Mouse (Mus musculus): Measurements from ENCODE around the gene Rfc4. TPM values are rescaled to one million over a fixed set of nuclear protein-coding genes. Genes with fewer than 3 reads are reported as not detected.
A peak's percentile ranks its signal among the peaks of the same experiment; 100 is the strongest.
"Not testable (repeated sequence)": the region's sequence is repeated elsewhere in the genome, so short reads cannot be mapped to it uniquely, and the experiment has no call there.

Rfc4 gene
- total RNA-seq, 2 experiments from 2014 or later, result 7.6 to 7.9 TPM

DNA sequence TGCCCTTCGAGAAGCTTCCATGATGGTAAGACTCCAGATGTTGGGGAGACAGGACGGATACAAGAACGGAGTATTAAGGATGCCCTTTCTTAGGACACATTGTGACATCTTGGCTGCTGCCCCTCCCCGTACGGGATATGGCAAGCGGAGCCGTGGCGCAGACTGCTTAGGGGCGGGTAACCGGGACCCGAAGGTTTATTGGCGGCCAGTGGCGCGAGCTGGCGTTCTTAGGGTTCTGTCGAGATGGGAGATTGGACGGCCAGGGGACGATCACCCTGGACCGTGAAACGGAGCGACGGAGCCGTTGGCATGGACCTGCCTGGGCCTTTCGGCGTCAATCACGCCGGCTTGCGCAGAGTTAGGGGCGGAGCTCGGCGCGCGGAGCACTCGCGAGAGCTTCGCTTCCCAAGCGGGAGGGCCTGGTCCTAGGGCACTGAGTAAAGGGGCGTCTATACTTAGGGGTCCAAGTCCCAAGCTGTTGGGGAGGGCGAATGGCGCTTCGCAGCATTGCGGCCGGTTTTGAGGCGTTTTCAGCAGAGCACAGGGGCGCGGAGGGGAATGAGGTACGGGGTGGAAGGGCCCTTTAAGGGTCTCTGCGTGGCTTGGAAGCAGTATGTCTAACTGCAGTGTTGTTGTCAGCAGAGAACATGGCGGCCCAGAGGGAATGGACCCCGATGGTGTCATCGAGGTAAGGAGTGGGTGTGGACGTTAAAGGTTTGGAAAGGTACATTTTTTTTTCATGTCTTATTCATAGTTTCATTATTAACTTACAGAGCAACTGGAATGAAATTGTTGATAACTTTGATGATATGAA, 19.4 kb downstream of the Rfc4 start:
- peak overlapping the region; percentile 75 for H3K4me3 ChIP-seq
- no peak for TF ChIP-seq CTCF (IDR thresholded peaks at IDR 0.05)
- peak overlapping the region; percentile 99 for H3K27ac ChIP-seq
- intact Hi-C loops (cut with DNase I), result loop anchor here (1.0 to 5.0 kb wide), 2 partner anchors 20 to 251 kb away; partner anchors contain the start of genes Dnajb11 and Tbccd1
- peak; percentile 91 for DNase-seq

DNA sequence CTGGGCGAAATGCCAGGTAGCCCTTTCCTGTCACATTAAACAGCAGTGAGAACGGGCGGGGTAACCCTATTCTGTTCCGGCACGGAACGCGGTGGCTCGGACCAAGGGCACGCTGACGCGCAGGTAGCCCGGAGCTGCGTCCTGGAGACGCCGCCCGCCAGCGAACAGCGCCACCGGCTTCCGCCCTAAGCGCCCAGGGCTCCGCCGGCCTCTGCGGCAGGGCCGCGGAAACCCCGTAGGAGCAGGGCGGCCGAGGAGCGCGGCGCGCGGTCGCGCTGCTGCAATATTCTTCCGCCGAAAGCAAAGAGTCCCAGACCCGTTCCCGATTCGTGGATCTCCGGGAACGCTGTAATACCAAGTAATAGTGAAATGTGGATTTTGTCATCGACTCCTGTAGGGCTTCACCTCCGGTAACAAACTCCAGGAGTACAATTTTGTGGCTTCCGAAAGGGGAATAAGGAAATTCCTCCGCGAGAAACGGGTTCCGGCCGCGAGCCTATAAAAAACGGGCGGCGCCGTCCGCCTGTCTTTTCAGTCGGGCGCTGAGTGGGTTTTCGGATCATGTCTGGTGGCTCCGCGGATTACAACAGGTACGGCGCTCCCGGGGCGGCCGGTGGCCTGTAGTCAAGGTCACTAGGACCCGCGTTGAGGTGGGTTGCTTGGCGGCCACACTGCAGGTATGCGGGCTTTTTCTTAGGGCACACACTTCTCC, 20.1 kb downstream of the Rfc4 start, which contains the start of gene Eif4a2:
Gene Eif4a2 (plus strand): TSS at position 214 of the 712 bp plus-strand sequence.
- peak within 1 kb of the TSS; percentile 99 for H3K27ac ChIP-seq
- intact Hi-C loops (cut with DNase I), result loop anchor here (1.0 to 5.0 kb wide), 2 partner anchors 21 to 250 kb away; partner anchors contain the start of genes Dnajb11 and Tbccd1
- TF ChIP-seq CTCF (IDR thresholded peaks at IDR 0.05), result peak; percentile 47
- peak; percentile 97 for DNase-seq
- peak within 1 kb of the TSS; percentile 75 for H3K4me3 ChIP-seq

DNA sequence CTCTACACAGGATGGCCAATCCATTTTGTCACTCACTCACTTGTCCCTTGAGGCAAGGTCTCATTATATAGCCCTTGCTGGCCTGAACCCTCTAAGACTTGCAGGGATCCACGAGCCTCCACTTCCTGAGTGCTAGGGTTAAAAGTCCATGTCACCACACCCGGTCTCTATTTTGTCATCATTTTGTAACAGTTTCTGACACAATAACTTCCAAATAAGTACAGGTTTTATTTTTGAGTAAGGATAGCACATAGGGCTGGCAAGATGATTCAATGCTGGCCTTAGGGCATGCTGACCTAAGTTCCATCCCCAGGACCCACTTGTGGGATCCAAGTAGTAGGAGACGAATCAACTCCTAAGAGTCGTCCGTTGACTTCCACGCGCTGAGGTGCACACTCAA, 21.4 kb downstream of the Rfc4 start:
- intact Hi-C loops (cut with DNase I), result loop anchor here (5.0 kb wide), 1 partner anchor 249 kb away; the partner anchor contains the start of genes Dnajb11 and Tbccd1
- TF ChIP-seq CTCF (IDR thresholded peaks at IDR 0.05), result no peak
- no peak overlapping the region for H3K27ac ChIP-seq
- no peak overlapping the region for H3K4me3 ChIP-seq
- DNase-seq, result no peak

DNA sequence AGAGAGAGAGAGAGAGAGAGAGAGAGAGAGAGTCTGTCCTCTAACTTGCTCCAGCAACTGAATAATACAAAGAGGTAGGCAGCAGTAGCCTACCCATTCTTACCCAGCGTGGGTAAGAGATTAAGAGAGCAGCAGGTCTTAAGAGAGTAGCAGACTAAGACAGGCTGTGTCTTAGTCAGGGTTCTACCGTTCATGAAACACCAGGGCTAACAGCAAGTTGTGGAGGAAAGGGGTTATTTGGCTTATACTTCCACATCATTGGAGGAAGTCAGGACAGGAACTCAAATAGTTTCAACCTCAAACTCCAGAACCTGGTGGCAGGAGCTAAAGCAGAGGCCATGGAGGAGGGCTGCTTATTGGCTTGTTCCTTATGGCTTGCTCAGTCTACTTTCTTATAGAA, 23.7 kb downstream of the Rfc4 start:
- DNase-seq, result no peak
- H3K27ac ChIP-seq, result no peak overlapping the region
- H3K4me3 ChIP-seq, result no peak overlapping the region
- intact Hi-C loops (cut with DNase I), result no loop called here
- no peak for TF ChIP-seq CTCF (IDR thresholded peaks at IDR 0.05)

DNA sequence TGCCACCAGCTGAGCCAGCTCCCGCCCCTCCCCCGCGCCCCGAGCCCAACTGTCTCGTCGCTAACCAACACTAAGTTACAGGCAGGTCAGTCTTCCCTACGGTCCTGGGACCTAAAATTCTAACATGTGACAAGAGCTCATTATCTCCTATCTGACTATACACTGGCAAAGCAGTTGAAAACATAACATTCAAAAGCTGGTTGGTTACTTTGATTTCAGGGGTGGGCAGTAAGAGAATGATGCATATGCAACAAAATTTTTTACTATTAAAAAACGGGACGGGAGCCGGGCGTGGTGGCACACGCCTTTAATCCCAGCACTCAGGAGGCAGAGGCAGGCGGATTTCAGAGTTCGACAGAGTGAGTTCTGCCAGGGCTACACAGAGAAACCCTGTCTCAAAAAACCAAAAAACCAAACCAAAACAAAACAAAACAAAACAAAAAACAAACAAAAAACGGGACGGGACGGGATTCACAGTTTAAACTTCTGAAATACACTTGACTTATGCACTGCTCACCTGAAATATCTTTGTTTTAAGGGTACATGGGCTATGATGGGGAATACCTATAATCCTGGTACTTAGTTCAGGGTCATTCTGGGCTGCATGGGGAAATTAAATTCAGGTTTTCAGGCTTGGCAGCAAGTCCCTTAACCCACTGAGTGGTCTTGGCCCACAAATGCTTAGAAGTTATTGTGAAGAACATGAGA, 24.3 kb downstream of the Rfc4 start:
- no peak for DNase-seq
- TF ChIP-seq CTCF (IDR thresholded peaks at IDR 0.05), result no peak
- Histone ChIP-seq H3K4me3 (no peak overlapping the region), H3K27ac (no peak overlapping the region)
- intact Hi-C loops (cut with DNase I), result no loop called here

DNA sequence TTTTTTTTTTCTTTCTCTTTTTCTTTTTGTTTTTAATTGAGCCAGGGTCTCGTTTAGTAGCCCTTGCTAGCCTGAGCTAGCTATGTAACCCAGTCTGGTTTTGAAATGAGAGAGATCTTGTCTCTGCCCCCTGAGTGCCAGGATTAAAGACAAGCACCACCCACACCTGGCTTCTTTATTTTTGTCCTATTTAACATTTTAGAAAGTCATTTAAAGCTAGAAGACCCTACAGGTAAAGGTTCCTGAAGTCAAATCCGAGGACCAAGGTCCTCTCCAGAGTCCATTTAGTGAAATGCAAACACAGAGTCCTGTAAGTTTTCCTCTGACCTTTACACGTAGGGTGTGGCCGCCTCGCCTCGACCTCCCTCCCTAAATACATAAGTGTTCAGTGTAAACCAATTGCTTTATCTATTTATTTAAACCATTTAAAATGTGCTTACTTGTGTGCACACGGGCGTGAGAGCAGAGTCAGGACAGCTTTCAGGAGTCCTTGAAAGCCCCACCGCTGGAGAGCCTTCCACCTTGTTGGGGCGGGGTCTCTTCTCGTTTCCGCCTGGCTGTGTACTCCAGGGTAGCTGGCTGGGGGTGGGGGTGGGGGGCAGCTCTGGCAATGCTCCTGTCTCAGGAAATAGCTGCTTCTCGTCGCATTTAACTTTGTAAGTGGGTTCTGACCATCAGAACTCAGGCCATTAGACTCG, 25.0 kb downstream of the Rfc4 start:
- Histone ChIP-seq H3K4me3 (no peak overlapping the region), H3K27ac (no peak overlapping the region)
- no peak for TF ChIP-seq CTCF (IDR thresholded peaks at IDR 0.05)
- intact Hi-C loops (cut with DNase I), result no loop called here
- DNase-seq, result no peak

DNA sequence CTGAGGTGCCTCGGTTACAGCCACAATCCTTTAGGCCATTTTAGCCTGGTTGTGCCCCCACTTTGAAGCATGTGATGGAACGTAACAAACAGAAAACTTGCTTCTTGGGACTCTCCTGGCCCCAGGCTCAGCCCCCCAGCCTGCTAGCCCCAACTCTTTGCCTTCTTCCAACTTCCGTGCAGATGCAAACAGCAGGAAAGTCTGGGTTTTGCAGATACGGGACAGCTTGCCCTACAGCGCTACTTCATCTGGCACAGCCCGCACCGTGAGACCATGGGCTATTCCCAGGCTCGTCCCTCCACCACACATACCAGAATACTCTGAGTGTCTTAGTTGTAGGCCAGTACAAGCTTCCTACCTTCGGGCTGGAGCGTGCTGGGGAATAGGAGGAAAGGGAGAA, 26.9 kb downstream of the Rfc4 start:
- no peak for DNase-seq
- TF ChIP-seq CTCF (IDR thresholded peaks at IDR 0.05), result no peak
- intact Hi-C loops (cut with DNase I), result no loop called here
- Histone ChIP-seq H3K4me3 (peak overlapping the region; percentile 43; the same call in 1 of the 2 replicates), H3K27ac (no peak overlapping the region)

DNA sequence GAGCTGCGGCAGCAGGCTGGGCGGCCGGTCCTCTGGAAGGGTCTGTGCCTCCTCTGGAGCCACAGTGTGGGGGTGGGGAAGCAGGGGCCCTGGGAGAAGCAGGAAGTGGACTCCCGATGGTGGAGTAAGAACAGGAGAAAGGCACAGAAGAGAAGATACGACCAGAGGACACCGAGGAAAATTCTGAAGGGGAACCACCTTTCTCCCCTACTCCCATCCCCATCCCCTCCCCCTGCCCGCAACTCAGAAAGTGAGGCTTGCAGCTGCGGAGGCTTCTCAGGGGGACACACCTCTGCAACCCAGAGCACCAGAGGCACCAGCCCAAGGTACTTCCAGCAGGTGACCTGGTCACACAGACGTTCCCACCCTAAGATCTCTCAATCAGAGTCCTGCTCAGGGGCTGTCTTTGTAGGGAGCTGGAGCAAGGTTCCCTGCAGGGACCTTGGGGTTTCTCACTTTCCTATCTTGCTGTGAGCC, 27.4 kb downstream of the Rfc4 start:
- no peak for TF ChIP-seq CTCF (IDR thresholded peaks at IDR 0.05)
- DNase-seq, result no peak
- intact Hi-C loops (cut with DNase I), result no loop called here
- Histone ChIP-seq H3K27ac (no peak overlapping the region), H3K4me3 (peak overlapping the region; percentile 43)

DNA sequence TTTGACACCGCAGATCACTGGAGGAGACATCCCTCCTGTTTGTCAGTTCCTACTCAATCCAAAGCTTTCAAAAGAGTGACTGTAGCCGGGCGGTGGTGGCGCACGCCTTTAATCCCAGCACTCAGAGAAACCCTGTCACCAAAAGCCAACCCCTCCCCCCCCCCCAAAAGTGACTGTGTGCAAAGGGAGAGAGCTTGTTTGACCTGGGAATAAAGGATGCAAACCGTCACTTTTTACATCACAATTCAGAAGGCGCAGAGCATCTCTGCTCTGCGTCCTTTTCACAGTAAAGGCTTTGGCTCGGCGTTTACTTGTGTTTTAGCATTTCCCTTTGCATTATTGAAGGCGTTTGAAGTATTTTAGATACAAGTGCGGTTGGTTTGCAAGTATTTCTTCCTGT, 27.9 kb downstream of the Rfc4 start:
- no peak for DNase-seq
- no peak for TF ChIP-seq CTCF (IDR thresholded peaks at IDR 0.05)
- intact Hi-C loops (cut with DNase I), result no loop called here
- Histone ChIP-seq H3K27ac (no peak overlapping the region), H3K4me3 (peak overlapping the region; percentile 43)

DNA sequence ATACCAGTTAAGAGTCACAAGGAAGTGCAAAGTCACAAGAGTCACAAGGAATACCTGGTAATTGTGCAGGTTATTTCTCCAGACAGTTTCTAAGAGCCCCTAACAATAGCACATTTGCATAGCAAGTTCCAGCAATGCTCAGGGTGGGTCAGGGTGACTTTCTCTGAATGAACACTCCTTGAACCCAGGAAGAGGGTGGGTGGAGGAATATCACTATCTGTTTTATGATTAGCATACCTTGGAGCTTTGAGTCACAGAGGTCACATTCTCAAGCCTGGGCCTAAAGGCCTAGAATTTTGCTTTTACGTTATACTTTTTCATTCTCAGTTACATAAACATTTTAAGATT, 29.5 kb downstream of the Rfc4 start:
- H3K27ac ChIP-seq; intact Hi-C loops (cut with DNase I); DNase-seq; H3K4me3 ChIP-seq: not testable (repeated sequence)

DNA sequence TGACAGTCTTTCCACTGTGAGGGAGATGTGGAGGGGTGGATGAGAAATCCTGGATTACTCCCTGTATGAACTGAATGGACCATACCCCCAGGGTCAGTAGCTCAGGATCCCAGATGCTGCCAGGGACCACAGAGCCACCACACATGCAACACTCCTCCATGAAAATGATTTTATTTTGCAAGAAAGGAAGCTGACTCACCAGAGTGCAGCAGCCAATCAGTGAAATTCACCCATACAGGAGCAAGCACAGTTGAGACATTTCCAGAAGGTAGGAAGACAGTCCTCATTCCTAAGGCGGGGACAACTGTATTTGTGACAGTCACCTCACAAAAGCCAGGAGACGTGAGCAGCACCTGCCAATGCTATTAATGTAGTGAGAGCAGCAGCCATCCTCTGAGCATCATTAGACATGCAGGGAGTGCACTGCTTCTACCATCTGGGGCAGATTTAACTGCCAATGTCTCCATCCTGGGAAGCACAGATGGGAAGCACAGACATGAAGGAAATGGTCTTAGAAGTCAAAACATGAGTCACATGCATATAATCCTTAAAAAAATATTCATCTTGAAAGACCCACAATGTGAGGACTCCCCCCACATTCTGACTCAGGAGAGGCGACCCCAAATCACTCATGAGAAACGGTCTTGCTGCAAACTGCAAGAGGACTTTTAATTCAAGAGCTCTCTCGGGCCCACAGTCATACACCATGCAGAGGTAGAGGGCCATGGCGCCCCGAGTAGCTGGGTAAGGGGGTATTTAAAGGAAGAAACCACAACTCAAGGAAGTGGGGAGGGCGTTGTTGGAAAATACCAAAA, 30.0 kb downstream of the Rfc4 start:
- DNase-seq; H3K4me3 ChIP-seq; H3K27ac ChIP-seq; intact Hi-C loops (cut with DNase I): not testable (repeated sequence)

DNA sequence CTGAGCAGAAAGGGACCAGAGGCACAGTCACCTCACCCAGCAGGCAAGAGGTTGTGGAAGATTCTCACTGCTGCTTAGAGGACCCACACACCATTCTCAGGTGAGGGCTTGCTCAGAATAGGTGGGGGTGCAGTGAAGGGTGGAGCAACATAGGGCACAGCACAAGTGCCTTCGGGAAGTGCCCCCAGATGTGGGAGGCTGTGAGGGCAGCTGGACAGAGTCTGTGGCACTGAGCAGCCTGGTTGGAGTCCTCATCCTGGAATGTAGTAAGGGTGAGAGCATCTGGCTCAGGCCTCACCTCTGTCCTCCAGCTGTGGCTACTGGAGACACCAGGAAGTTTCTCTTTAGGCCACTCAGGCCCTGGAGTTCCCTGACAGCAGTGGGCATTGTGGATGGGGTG, 30.7 kb downstream of the Rfc4 start:
- H3K27ac ChIP-seq; intact Hi-C loops (cut with DNase I); H3K4me3 ChIP-seq; DNase-seq: not testable (repeated sequence)

DNA sequence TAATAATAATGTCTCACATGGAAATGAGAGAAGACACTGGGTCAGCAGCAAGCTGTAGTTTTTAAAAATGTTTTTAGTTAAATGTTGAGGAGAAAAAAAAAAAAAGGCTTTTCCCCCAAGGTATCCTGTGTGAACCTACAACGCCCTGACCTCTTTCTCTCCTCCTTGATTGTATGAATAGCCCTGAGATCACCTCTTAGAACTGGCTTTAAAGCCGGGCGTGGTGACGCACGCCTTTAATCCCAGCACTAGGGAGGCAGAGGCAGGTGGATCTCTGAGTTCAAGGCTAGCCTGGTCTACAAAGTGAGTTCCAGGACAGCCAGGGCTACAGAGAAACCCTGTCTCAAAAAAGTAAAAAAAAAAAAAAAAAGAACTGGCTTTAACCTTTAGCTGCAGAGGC, 32.0 kb downstream of the Rfc4 start:
- DNase-seq; H3K4me3 ChIP-seq; intact Hi-C loops (cut with DNase I); H3K27ac ChIP-seq: not testable (repeated sequence)
